Mouse (Mus musculus) cortical plate, adult 2 months (tissue): ENCODE data around the gene Gpr137.

ENCODE experiments used
- CTCF ChIP-seq: fragments of 200-500 bp; IDR thresholded peaks from 2 replicates; pipeline ENCODE4 v1.5.1; 2011; ENCODE audit warnings: mild to moderate bottlenecking, control low read depth, low read length; ENCODE audit not compliant: insufficient read depth; ENCODE audit errors: extremely low read depth
- POLR2A ChIP-seq: fragments of 200-500 bp; IDR thresholded peaks from 2 replicates; pipeline ENCODE4 v1.6.1; 2011; ENCODE audit warnings: mild to moderate bottlenecking, low read length, control low read depth; ENCODE audit not compliant: insufficient read depth; ENCODE audit errors: extremely low read depth

DNA sequence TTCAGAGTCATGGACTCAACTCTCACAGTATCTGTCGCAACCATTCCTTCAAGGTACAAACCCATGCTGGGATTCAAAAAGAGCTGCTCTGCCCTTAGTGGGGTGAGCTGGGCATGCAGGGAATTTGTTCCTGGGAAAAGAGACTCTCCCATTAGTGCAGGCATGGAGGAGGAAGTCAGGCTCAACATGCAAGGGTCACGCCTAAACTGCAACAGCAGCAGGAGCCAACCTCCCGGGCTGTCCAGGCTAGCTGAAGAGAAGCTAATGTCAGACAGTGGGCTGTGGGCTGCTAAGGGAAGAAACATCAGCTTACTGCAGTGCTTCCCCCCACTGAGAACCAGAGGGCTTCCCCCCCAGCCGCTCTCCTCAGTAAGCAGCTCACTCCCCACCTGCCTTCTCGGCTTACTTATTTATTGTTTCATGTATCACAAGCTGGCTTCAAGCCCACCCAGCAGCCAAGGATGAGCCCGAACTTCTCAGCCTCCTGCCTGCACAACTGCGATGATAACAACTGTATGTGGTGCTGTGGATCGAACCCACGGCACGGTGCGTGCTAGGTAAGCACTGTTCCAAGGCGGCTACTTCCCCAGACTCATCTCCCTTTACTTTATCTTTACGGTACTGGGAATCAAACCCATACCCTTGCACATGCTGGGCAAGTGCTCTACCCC is 30.1 kb upstream of the Gpr137 start:
- TF ChIP-seq CTCF (no peak), POLR2A (no peak)
